Mouse (Mus musculus): ENCODE data around the gene Plekhh2.

Plekhh2 gene

GRCm38 (mm10) chr17:84608606-84609005 lies 96.9 kb downstream of the Plekhh2 start:
- DNase-seq (ENCODE audit: low read depth, low spot score): no peak

GRCm38 (mm10) chr17:84611500-84611899 lies 99.8 kb downstream of the Plekhh2 start:
- DNase-seq (ENCODE audit: low read depth, low spot score): no peak

DNA sequence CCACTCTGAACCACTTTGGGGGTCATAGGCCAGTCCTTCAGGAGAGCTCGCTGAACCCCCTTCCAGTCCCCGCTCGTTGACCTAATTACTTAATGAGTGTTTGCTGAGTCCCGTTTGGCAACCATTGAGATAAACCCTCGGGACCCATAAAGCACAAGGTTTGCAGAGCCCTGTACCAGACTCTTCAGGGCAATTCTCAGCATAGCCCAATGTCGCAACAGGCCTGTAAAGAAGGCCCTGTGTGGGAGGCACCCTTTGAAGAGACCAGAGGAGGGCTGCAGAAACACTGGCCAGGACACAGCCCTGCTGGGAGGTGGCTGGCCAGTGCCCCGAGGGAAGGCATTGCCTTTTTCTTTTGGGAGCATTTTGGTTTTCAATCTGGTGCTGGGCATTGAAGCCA lies 100.3 kb downstream of the Plekhh2 start:
- DNase-seq (ENCODE audit: low read depth, low spot score): no peak

DNA sequence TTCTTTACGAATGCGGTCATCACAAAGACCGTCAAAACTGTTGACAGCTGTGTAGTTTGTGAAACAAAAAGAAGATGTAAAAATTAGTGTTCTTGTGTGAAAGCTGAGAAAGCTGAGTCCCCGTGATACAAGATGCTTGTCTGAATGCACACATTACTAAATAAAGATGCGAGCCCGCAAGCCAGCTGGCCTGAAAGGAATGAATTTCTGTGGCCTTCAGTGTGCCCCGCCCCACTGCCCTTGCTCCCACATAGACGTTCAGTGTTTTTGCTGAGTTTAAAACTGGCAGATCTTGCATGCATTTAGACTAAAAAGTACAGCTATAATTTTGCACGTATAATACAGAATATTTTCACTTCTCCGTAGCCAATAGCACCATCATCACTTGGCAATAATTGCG lies 104.1 kb downstream of the Plekhh2 start:
- DNase-seq (ENCODE audit: low read depth, low spot score): no peak

DNA sequence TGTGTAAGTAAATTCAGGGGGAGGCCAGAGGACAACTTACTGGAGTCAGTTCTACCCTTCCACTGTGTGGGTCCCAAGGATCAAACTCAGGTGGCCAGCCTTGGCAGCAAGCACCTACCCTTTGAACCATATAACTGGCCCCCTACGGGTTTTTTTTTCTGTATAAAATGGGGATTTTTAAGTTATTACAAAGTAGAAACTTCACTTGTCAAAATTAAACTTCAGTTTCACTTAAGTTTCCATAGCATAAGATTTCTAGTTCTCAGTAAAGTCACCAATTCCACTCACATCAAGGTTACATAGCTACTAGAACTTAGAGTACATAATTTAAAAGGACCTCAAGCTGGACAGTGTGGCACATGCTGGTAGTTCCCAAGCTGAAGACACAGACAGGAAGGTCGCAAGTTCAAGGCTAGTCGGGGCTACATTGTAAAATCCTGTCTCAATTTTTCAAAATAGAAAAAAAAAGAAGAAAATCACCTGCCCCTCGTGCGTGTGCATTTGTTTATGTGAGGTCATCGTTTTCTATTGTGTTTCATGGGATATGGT lies 104.9 kb downstream of the Plekhh2 start:
- no peak for DNase-seq (ENCODE audit: low read depth, low spot score)

DNA sequence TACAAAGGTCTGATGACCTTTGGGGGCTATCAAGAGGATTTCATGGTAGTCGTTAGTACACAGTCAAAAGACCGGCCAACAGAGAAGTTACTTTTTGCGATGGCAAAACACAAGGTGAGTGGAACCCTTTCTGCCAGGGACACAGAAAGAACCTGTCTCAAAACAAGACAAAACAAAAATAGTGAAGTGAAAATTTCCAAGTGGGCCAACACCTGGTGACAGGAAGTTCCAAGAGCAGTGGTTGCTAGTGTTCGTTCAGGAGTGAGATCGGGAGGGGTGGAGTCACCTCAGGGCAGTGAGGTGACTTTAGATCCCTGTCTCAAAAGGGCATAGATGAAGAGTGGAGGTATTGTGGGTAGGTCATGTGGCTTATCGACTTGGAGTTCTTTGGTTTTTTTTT lies 106.3 kb downstream of the Plekhh2 start:
- DNase-seq (ENCODE audit: low read depth, low spot score): no peak

- DNase-seq (ENCODE audit: low read depth, low spot score): no peak
These were observed 107.4 kb downstream of the Plekhh2 start for GRCm38 (mm10) chr17:84619112-84619511.

DNA sequence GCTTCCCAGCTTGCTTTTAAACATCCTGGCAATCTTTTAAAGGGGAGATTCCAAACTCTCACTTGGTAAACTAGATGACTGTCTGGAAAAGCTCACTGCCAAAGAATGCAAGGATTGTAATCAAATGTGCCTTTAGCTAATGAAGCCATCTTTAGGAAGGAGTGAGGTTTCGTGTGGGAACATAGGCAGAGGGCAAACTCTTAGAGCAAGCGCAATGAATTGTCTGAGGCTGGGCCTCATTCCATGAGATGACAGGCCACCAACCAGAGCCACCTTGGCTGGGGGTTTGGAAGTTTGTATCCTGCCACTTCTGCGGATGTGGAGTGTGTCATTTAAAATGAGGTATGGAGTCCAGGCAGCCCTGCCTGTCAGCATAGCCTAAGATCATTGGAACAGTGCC lies 108.4 kb downstream of the Plekhh2 start:
- no peak for DNase-seq (ENCODE audit: low read depth, low spot score)

- DNase-seq (ENCODE audit: low read depth, low spot score): no peak
These were observed 108.9 kb downstream of the Plekhh2 start for GRCm38 (mm10) chr17:84620610-84621009.

DNA sequence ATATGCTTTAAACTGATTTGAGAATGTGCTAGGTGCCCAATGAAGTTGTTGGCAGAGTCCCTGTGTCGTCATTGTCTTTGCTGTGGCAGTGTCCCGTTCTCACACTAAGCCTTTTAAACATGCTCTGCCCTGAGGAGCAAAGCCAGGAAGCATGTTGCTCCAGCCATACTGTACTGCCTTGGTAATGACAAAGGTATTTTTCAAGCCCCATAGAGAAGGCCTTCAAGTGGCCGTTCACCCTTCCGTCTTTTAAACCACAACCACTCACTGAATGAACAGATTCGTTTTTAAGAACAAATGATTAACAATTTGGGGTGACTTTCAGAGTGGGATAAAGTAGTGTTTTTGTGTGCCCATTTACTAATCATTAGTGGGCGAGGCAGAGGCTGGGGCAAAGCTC lies 109.5 kb downstream of the Plekhh2 start:
- no peak for DNase-seq (ENCODE audit: low read depth, low spot score)

DNA sequence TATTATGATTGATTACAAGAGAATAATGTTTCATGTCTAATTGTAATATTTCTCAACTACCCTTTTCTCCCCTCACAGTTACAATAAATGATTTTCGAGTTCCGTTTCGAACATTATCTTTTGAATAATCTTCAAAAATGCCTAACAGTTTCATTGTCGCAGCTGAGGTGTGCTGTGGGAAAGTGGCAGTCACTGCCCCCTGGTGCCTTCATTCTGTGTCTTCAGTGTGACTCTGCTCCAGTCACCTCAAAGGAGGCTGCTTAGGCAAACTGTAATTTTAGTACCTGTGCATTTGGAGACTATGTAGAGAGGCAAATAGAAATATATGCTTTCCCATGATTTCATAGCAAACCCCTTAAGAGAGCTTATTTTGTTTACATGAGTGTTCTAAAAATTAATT lies 110.3 kb downstream of the Plekhh2 start:
- no peak for DNase-seq (ENCODE audit: low read depth, low spot score)

DNA sequence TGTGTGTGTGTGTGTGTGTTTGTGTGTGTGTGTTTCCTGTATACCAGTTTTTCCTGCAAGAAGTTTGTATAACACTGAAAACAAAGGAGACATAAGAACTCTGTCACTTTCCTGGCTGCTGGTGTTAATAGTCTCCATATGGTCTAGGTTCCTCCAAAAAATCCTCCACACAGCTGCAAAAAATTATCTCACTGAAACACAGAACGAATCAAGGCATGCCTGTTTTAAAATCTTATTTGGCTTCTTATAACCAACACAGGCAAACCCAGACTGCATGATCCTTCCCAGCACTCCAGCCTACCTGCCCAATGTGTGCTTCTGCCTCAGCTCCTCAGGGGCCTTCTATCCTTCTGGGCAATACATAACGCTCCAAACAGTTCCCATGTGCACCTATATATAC lies 111.2 kb downstream of the Plekhh2 start:
- DNase-seq (ENCODE audit: low read depth, low spot score): no peak

DNA sequence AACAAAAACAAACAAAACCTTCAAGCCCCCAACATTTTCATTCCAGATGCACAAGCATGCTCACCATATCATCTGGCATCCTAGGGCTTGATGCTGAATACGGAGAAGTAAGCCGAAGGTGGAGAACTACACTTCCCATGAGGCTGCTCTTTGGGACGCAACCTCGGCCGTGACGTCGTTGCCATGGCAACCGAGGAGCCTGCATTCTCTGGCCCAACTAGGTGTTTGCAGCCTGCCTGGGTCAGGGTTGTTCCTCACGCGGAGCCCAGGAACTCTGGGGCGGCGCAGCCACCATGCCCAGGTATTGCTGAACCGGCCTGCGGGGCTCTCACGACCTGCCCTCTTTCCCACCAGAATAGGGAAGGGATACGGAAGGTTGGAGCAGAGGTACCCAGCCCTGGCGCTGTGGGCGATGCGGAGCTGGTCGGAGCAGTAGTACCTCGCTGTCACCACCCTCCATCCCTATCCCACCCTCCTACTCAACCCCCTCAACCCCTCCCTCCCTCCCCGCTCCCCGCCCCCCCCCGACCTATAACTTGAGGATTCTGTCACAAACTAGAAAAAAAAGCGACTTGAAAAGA lies 114.7 kb downstream of the Plekhh2 start, which contains the start of gene Dync2li1:
Dync2li1 (plus strand) TSS at position 221 of the 581 bp plus-strand sequence.
- DNase-seq (ENCODE audit: low read depth, low spot score): peak; percentile 93

GRCm38 (mm10) chr17:84626857-84627305 lies 115.2 kb downstream of the Plekhh2 start:
- DNase-seq (ENCODE audit: low read depth, low spot score): peak; percentile 4

DNA sequence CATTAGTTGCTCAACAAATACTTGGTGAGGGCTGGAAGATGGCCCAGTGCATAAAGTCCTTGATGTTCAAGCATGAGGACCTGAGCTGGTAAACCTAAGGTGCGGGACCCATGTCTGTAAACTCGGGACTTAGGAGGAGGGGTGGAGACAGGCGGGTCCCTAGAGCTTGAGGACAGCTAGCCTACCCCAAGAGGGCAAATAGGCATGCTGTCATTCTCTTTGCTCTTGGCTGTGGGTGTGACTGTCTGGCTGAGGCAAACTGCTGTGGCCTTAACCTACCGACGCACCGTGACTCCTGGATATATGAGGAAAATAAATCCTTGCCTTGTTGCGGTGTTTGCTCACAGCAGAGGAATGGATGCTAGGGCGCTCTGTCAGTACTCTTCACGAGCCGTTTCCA lies 116.0 kb downstream of the Plekhh2 start:
- DNase-seq (ENCODE audit: low read depth, low spot score): no peak

DNA sequence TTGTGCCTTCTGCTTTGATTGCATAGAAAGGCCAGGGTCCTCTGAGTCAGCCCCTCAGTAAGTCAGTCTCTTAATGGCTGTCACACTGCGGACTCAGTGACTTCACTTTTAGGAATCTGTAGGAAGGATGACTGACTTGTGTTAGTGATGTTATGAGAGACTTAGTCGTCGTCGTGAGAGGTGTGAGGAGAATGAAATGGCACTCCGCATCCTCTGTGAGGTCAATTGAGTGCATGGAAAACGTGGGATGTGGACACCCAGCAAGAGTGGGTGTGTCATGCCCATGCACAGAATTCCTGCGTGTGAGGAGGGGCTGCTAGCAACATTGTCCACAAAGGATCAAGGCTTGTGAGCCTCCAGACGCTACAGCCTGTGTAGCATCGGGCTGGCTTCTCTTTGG lies 116.9 kb downstream of the Plekhh2 start:
- no peak for DNase-seq (ENCODE audit: low read depth, low spot score)

- DNase-seq (ENCODE audit: low read depth, low spot score): no peak
These were observed 120.1 kb downstream of the Plekhh2 start for GRCm38 (mm10) chr17:84631836-84632235.

- no peak for DNase-seq (ENCODE audit: low read depth, low spot score)
These were observed 121.7 kb downstream of the Plekhh2 start for GRCm38 (mm10) chr17:84633443-84633842.

GRCm38 (mm10) chr17:84636328-84636727 lies 124.6 kb downstream of the Plekhh2 start:
- DNase-seq (ENCODE audit: low read depth, low spot score): no peak

DNA sequence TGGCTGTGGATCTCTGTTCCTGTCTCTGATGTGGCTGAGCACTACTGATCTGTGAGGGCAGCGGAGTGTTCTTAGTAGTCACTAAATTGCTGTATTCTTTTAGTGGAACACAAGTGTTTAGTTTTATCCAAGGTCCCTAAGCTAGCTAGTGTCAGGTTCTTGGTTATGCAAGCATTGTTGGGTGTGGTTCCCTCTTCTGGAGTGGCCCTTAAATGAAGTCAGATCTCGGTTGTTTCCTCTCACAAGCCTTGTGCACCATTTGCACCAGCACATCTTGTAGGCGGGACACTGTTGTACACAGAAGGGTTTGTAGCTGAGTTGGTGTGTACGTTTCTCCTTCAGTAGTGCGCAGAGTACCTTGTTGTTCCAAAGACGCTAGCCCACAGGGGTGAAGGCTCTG lies 126.3 kb downstream of the Plekhh2 start:
- no peak for DNase-seq (ENCODE audit: low read depth, low spot score)

- DNase-seq (ENCODE audit: low read depth, low spot score): no peak
These were observed 128.2 kb downstream of the Plekhh2 start for GRCm38 (mm10) chr17:84639796-84640378.

- no peak for DNase-seq (ENCODE audit: low read depth, low spot score)
These were observed 130.2 kb downstream of the Plekhh2 start for GRCm38 (mm10) chr17:84641893-84642292.

GRCm38 (mm10) chr17:84642324-84642723 lies 130.6 kb downstream of the Plekhh2 start:
- no peak for DNase-seq (ENCODE audit: low read depth, low spot score)
